Mouse (Mus musculus) embryonic facial prominence, embryonic 10.5 days (tissue): Measurements from ENCODE around the gene Nudt3. TPM values are rescaled to one million over a fixed set of nuclear protein-coding genes. Genes with fewer than 3 reads are reported as not detected.

Experiments used
- DNase-seq: peaks from one replicate; pipeline ENCODE4 v3.0.0-alpha.2; 2017; ENCODE audit warnings: low spot score
- H3K27ac ChIP-seq: fragments of 300-500 bp; sonication (generic); replicated peaks from 2 replicates; pipeline ENCODE4 v1.5.1; 2016; ENCODE audit warnings: mild to moderate bottlenecking
- H3K27me3 ChIP-seq: fragments of 300-500 bp; sonication (generic); replicated peaks from 2 replicates; pipeline ENCODE4 v1.6.1; 2016; ENCODE audit warnings: low read depth, mild to moderate bottlenecking; ENCODE audit not compliant: poor library complexity, severe bottlenecking
- H3K36me3 ChIP-seq: fragments of 300-500 bp; sonication (generic); replicated peaks from 2 replicates; pipeline ENCODE4 v1.6.1; 2016; ENCODE audit warnings: mild to moderate bottlenecking, moderate library complexity
- H3K4me1 ChIP-seq: fragments of 300-500 bp; sonication (generic); 2 replicates; pipeline ENCODE4 v1.6.1; 2016
- H3K4me3 ChIP-seq: fragments of 300-500 bp; sonication (generic); 2 replicates; pipeline ENCODE4 v1.5.1; 2016; ENCODE audit warnings: mild to moderate bottlenecking, moderate library complexity
- H3K9me3 ChIP-seq: fragments of 300-500 bp; sonication (generic); 2 replicates; pipeline ENCODE4 v1.6.1; 2016; ENCODE audit warnings: mild to moderate bottlenecking
- WGBS: fragments of 180-500 bp; shearing (Covaris S2); methylation state at CpG from one replicate; pipeline ENCODE4 v1.1.7; 2016; 5-methylcytosine and 5-hydroxymethylcytosine counted together
- polyA plus RNA-seq: library from polyadenylated mRNA; unstranded; fragments of >200 nt; fragmentation: Nextera tagmentation; extraction: Ambion mirVana; gene quantifications from 2 replicates; pipeline ENCODE4 v1.2.1, GENCODE M21; 2016

The Nudt3 gene
- polyA plus RNA-seq, 1 experiment from 2014 or later, result 87.8 TPM

DNA sequence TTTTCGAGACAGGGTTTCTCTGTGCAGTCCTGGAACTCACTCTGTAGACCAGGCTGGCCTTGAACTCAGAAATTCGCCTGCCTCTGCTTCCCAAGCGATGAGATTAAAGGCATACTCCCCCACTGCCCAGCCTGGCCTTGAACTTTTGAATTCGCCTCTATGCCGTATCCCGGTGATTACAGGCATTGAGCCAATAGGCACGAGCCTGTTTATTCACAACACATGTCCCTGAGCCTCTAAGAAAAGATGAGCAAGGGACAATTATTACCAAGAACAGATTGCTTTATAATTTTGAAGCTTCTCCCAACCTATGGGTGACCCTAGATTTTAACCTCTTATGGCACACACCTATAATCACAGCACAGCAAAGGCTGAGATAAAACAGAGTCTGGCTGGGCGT lies 5.1 kb upstream of the Nudt3 start:
- Histone ChIP-seq H3K4me1 (peaks cover 52% of the 10 kb centered on the region), H3K27ac (no peak overlapping the region), H3K4me3 (no peak overlapping the region), H3K27me3 (no peaks in the 10 kb centered on the region), H3K9me3 (no peaks in the 10 kb centered on the region), H3K36me3 (peaks cover 49% of the 10 kb centered on the region)
- 93% methylated on average over 8 of the region's 8 CpGs for WGBS
- DNase-seq, result no peak

DNA sequence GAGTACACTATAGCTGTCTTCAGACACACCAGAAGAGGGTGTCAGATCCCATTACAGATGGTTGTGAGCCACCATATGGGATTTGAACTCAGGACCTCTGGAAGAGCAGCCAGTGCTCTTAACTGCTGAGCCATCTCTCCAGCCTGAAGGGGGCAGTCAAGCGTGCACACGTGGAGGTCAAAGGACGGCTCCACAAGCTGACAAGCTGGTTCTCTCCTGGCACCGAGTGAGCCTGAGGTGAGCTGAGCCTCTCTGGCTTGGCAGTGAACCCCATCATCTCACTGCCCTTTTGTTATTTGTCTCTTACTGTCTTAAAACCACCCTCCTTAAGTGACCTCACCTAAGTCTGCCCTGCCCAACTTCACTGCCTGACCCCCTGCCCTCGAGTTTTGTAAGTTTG lies 4.2 kb upstream of the Nudt3 start:
- no peak overlapping the region for H3K4me3 ChIP-seq
- no peaks in the 10 kb centered on the region for H3K27me3 ChIP-seq
- no peaks in the 10 kb centered on the region for H3K9me3 ChIP-seq
- H3K4me1 ChIP-seq, result peaks cover 43% of the 10 kb centered on the region
- WGBS, result 47% methylated on average over 5 of the region's 5 CpGs
- no peak overlapping the region for H3K27ac ChIP-seq
- peak; percentile 34 for DNase-seq
- H3K36me3 ChIP-seq, result peaks cover 40% of the 10 kb centered on the region

DNA sequence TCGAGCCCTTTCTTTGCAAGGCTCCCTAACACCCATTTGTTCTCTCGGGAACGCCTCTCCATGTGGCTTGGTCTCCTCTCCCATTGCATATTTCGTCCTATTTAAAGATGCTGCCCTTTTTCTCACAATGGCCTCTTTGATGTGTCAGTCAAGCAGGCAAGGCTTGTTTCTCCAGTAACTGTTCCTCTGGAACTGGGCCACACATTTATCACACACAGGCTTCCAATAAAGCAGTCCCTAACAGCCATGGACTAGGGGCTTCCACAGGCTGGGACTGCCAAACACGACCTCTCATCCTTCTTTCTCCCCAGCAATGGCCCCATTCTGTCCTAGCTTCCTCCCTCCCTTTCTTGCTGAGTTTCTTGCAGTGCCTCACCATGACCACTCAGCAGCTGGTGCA lies 3.4 kb upstream of the Nudt3 start:
- WGBS, result 45% methylated on average over 5 of the region's 5 CpGs
- H3K36me3 ChIP-seq, result peaks cover 32% of the 10 kb centered on the region
- no peaks in the 10 kb centered on the region for H3K27me3 ChIP-seq
- H3K27ac ChIP-seq, result no peak overlapping the region
- H3K4me1 ChIP-seq, result peaks cover 37% of the 10 kb centered on the region
- no peak for DNase-seq
- H3K9me3 ChIP-seq, result no peaks in the 10 kb centered on the region
- no peak overlapping the region for H3K4me3 ChIP-seq

DNA sequence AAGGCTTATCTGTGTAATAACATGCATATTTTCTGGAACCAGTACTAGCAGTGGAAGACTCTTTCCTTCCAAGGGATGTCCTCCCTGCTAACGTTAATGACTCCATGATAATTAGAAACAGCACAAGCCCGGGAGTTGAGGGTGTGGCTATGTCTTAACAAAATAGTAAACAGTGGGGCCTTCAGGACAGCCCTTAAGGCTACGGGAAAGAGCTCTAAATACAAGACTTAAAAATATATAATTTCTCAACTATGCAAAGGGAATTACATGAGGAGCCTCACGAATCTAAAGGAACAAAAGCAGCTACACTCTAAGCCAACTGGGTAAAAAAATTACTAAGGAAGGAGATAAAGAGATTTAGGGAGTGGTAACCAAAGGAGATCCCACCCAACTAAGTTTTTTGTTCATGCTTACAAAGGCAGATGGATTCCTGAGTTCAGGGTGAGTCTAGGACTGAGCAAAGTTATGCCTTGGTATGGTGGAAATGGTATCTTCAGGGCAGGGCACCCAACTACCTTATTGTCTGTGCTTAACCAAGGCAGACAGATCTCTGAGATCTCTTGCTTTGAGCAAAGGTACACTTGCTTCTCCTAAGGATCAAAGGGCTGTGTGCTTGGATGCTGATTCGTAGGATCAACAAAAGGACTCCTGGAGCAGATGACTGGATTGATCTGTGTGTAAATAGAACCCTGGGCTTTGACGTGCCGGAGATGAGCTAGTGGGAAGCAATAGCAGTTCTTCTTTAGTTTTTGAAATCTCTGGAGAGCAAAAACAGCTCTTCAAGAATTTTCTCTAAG lies 2.4 kb upstream of the Nudt3 start:
- H3K36me3 ChIP-seq, result peaks cover 22% of the 10 kb centered on the region
- no peak overlapping the region for H3K27ac ChIP-seq
- H3K4me3 ChIP-seq, result no peak overlapping the region
- no peaks in the 10 kb centered on the region for H3K9me3 ChIP-seq
- WGBS, result 41% methylated on average over 7 of the region's 7 CpGs
- DNase-seq, result no peak
- H3K4me1 ChIP-seq, result peaks cover 40% of the 10 kb centered on the region
- no peaks in the 10 kb centered on the region for H3K27me3 ChIP-seq

DNA sequence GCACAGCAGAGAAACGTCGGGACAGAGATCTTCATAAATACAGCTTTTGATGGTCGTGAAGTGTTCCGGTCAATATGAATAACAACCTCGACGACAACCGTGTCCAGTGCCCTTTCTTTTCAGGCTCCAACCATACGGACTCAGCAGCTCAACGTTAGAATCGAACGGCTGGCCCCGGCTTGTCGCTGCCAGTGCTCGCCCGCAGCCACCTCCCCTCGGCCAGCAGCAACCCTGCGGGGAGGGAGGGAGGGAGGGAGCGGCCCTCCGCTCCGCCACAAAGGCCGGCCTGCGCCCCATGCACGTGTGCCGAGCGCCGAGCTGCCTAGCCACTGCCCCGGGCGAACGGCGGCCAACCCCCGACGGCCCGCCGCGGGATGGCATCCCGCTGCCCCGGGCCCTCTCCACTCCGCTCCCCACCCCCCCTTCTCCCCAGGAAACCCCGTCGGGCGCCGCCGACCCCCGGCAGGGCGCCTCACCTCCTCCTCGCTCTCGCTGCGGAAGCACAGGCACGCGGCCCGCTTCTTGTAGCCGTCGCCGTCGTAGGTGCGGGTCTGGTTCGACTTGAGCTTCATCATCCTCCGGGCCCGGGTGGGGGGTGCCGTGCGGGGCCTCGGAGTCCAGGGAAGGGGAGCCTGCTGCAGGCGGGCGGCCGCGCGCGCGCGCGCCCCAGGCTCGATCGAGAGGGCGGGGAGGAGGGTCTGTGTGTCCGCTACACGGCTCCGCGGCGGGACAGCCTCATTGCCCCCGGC lies 510 bp downstream of the Nudt3 start:
- H3K4me3 ChIP-seq, result peak overlapping the region; percentile 98
- H3K27me3 ChIP-seq, result no peaks in the 10 kb centered on the region
- H3K4me1 ChIP-seq, result peaks cover 51% of the 10 kb centered on the region
- peaks cover 24% of the 10 kb centered on the region for H3K36me3 ChIP-seq
- WGBS, result under 1% methylated on average over 80 of the region's 80 CpGs
- peak overlapping the region; percentile 100 for H3K27ac ChIP-seq
- peaks cover 8% of the 10 kb centered on the region for H3K9me3 ChIP-seq
- DNase-seq, result peak; percentile 79

DNA sequence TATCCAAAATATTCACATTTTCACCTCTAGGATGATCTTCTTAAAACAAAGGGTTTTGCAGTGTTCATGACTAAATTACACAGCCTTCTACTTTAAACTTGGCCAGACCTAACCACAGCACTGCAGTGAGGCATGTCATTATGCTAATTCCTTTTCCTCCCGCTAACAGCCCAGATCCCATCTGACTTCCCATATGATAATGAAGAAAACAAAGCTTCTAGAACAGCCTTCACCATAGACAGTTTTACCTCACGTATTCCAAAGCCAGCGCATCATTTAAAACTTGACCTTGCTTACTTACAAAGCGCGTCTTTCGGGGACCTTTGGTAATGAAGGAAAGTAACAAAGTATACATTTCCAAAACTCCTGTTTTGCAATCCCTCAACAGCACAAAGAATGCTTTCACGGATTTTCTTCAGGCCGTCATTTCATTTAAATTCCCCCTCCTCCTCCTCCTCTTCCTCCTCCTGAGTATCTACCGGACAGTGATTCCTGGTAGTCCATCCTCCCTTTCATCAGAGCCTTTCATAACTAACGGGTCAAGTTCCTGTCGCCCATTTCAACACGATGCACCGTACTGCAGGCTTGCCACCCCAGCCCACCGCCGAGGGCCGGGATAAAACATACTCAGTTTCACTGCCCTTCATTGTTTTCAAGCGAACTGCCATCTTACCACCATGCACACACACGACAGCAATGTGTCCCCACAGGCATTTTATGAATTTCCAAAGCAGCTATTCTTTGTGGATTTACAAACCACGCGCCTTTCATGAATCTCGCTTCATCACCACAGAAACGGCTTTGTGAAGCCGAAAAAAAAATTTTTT lies 1.4 kb downstream of the Nudt3 start:
- 3% methylated on average over 23 of the region's 23 CpGs for WGBS
- H3K27ac ChIP-seq, result peak overlapping the region; percentile 100
- peak overlapping the region; percentile 98 for H3K4me3 ChIP-seq
- H3K9me3 ChIP-seq, result peaks cover 16% of the 10 kb centered on the region
- DNase-seq, result peak; percentile 58
- peaks cover 33% of the 10 kb centered on the region for H3K36me3 ChIP-seq
- no peaks in the 10 kb centered on the region for H3K27me3 ChIP-seq
- peaks cover 50% of the 10 kb centered on the region for H3K4me1 ChIP-seq

DNA sequence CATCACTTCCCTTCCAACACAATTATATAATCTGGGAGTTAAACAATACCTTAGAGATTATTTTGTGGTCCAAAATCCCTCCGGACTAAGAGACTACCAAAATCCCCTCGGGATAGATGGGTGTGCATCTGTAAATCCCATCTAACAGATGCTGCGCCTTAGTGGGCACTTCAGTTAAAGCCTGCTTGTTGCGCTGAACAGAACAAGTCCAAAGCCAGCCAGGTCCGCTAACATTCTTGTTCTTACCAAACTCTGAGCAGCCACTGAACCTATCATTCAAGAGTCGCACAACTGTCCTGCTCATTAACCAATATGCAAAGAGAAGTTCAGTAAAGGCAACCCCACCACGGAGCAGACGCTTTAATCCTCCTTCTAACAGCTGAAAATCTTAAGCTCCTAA lies 2.1 kb downstream of the Nudt3 start:
- peaks cover 44% of the 10 kb centered on the region for H3K4me1 ChIP-seq
- H3K27ac ChIP-seq, result peak overlapping the region; percentile 11; the same call in 1 of the 2 replicates
- WGBS, result 54% methylated on average over 8 of the region's 8 CpGs

DNA sequence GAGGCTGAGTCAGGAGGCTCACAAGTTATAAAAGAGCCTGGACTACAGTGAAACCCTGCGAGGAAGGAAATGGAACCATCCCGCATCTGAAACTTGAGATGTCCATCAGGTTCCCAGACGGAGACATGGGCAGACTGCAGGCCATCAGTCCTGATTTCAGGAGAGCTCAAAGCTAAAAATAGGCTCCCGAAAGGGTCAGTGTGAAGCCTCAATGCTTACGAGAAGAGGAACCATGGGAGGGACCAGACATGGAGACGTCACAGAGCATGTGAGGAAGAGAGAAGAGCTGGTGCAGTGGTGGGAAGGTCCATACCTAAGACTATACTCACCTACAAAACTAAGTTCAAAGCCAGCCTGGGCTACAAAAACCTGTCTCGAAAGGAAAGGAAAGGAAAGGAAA lies 7.9 kb downstream of the Nudt3 start:
- Histone ChIP-seq H3K27ac (no peak overlapping the region), H3K27me3 (no peaks in the 10 kb centered on the region), H3K9me3 (peaks cover 22% of the 10 kb centered on the region), H3K4me1 (peaks cover 36% of the 10 kb centered on the region), H3K36me3 (peaks cover 76% of the 10 kb centered on the region), H3K4me3 (no peak overlapping the region)
- no peak for DNase-seq
- 76% methylated on average over 7 of the region's 7 CpGs for WGBS

More for the DNA sequence above, 2.1 kb downstream of the Nudt3 start:
- no peak for DNase-seq
- Histone ChIP-seq H3K4me3 (peak overlapping the region; percentile 98), H3K36me3 (peaks cover 41% of the 10 kb centered on the region), H3K9me3 (peaks cover 22% of the 10 kb centered on the region), H3K27me3 (no peaks in the 10 kb centered on the region)

DNA sequence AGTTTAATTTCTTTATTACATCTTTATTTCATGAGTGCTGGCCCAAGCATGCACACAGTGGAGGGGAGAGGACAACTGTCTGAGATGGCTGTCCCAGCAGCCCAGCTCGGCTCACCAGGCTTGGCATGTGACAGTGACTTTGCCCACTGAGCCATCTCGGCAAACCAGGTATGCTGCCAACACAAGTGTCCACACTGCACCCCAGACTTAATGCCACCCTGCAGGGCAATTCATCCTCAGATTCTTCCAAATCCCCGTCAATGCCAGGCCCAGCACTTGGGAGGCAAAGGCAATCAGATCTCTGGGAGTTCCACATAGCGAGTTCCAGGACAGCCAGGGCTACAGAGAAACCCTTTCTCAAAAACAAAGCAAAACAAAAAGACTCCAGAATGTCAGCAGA lies 10.3 kb downstream of the Nudt3 start:
- 86% methylated on average over 4 of the region's 4 CpGs for WGBS

DNA sequence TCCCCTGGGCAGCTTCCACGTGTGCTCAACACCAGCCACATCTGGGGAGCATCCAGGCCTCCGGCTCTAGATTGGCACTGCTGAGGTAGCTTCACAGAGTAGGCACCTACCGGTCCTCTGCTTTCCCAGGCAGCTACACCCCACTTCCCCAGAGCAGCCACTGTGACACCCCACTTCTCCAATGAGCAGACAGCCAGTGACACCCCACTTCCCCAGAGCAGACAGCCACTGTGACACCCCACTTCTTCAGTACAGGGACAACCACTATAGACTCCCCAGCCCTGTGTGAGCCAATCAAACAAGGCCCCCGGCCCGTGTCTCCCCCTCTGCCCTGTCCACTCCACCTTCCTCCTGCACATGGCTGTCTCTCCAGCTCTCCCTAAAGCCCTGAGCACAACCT lies 11.3 kb downstream of the Nudt3 start:
- H3K36me3 ChIP-seq, result peaks cover 73% of the 10 kb centered on the region
- H3K9me3 ChIP-seq, result peaks cover 6% of the 10 kb centered on the region; the same call in 1 of the 2 replicates
- H3K4me3 ChIP-seq, result no peak overlapping the region
- peaks cover 27% of the 10 kb centered on the region for H3K4me1 ChIP-seq
- WGBS, result 84% methylated on average over 5 of the region's 5 CpGs
- no peak for DNase-seq
- no peak overlapping the region for H3K27ac ChIP-seq
- H3K27me3 ChIP-seq, result no peaks in the 10 kb centered on the region

More for the DNA sequence above, 10.3 kb downstream of the Nudt3 start:
- H3K36me3 ChIP-seq, result peaks cover 75% of the 10 kb centered on the region
- peaks cover 16% of the 10 kb centered on the region for H3K9me3 ChIP-seq
- no peak overlapping the region for H3K4me3 ChIP-seq
- peaks cover 27% of the 10 kb centered on the region for H3K4me1 ChIP-seq
- no peak for DNase-seq
- no peaks in the 10 kb centered on the region for H3K27me3 ChIP-seq
- no peak overlapping the region for H3K27ac ChIP-seq

DNA sequence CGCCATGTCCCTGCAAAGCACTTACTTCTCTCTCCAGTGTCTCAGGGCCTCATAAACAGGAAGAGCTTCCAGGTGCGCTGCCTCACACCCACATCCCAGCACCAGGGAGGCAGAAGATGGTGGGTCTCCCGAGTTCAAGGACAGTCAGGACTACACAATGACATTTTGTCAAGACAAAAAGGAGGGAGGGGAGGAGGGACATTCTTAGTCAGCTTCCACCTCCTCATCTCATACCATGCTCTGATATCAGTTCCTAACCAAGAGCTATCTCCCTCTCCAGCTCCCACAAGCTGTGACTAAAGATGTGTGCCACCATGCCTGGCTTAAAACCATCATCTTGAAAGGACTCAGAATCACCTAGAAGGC lies 11.8 kb downstream of the Nudt3 start:
- Histone ChIP-seq H3K4me3 (no peak overlapping the region), H3K27ac (no peak overlapping the region), H3K27me3 (no peaks in the 10 kb centered on the region), H3K36me3 (peaks cover 68% of the 10 kb centered on the region), H3K9me3 (peaks cover 1% of the 10 kb centered on the region; the same call in 1 of the 2 replicates), H3K4me1 (peaks cover 27% of the 10 kb centered on the region)
- WGBS, result 74% methylated on average over 3 of the region's 3 CpGs
- DNase-seq, result no peak
